Mouse (Mus musculus): ENCODE data around the gene Def8.

- TF ChIP-seq POLR2A (IDR thresholded peaks at IDR 0.05; ENCODE audit: low read depth, low read length) (no peak), CTCF (conservative IDR thresholded peaks at IDR 0.05; ENCODE audit: insufficient read depth, insufficient read length, low read depth, low read length) (no peak)
These were observed 34.3 kb upstream of the Def8 start for GRCm38 (mm10) chr8:123389026-123389425.
